Mouse (Mus musculus): Measurements from ENCODE around the gene Tor2a.

The Tor2a gene

DNA sequence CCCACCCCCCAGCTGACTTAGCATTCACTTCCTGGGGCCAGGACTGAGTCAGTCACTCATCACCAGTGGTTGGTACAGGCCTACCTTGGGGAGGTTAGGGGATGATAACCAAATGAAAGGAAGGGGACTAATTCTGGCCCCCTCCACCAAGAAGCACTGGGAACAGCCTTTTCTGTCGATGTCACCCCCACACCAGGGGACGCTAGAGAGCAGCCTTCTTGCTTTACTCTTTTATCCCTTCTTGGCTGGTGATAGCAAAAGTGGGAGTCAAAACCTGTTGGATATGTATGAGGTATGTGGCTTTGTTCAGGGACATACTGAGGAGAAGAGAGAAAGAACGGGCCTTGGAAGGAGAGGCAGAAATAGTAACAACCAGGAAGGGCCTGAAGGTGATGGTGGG, 6.3 kb downstream of the Tor2a start:
- no peak for DNase-seq (ENCODE audit: low spot score)

DNA sequence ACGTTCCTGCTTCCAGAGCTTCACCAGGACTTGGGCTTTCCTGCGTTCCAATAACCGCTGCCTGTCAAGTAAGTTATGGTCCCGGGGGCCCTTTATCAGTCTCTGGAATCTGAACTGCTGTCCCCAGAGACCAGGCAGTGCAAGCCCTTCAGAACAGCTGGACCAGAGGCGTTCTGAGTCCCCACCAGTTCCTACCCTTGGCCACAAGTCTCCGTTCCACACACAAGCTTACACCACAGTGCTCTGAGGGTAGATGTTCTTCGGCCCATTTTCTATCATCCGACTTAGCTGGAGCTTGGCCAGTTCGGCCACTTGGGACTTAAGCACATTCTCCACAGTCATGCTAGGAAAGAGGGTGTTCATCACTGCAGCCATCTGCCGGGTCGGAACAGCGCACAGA, 10.2 kb downstream of the Tor2a start:
- no peak for DNase-seq (ENCODE audit: low spot score)

DNA sequence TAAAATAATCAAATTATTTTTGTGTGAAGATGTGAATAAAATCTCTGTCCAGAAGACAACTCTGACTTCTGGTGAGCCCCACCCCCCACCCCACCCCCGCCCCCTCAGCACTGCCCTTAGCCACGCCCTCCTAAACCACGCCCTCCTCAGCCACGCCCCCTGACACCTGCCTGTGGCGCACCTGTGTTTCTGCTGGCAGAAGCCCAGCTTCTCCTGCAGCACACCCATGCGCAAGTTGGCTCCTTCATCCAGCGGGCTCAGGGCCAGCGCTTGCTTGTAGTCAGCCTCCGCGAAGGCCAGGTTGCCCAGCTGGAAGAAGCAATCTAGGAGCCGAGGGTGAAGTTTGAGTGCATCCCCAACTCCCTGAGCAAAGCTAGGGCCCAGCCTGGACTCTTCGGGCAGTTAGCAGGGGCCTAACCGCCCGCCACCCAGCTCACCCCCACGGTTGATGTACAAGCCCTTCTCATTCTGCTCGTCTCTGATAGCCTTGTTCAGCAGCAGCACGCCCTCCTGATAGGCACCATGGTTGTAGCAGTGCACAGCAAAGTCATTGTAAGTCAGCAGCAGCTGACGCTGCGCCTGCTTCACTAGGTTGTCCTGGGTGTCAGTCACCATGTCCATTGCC, 11.7 kb downstream of the Tor2a start:
- no peak for DNase-seq (ENCODE audit: low spot score)

DNA sequence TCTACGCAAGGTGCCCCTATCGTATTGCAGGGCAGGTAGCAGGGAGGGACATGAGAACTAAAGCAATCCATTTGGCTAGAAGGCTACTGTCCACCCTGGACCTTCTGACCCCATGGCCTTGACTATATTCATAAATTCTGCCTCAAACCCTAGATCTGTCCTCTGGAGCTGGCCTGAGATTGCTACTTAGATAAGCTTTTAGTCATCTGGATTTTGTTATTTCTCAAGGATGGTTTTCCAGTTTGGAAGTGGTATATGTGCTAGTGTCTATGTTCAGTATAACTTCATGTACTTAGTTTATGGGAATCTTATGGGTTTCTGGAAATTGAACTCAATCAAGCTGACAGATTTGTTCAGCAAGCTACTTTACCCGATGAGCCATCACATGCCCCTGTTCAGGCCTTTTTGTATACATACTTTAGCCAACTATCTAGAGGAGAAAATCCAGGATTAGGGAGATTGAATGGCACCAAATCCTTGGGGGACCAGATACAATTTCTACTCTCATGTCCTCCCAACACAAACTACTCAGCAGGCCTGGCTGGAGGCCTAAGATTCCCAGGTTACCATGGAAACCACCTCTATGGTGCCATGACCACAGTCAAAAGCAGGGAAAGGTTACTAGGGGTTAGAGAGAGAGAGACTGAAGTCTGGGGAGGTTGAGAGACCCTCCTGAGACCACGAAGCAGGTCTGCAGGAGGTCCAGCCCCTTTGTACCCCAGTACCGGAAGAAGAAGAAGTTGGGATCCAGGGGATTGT, 12.5 kb downstream of the Tor2a start:
- no peak for DNase-seq (ENCODE audit: low spot score)

DNA sequence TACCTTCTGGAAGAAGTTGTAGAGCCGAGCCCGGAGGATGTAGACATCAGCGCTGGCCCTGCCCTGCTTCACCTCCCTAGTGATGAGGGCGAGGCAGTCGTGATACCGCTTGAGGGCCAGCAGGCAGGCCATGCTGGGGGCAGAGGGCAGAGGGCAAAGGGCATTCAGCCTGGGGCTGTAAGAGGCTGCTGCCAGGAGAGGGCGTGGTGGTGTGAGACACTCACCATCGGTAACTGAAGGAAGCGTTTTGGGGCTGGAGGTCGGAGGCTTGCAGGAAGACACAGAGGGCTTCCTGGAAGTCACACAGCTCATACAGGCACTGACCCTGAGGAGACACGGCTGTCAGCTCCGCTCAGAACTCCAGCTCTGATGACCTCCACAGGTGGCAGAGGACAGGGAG, 14.9 kb downstream of the Tor2a start:
- no peak for DNase-seq (ENCODE audit: low spot score)

DNA sequence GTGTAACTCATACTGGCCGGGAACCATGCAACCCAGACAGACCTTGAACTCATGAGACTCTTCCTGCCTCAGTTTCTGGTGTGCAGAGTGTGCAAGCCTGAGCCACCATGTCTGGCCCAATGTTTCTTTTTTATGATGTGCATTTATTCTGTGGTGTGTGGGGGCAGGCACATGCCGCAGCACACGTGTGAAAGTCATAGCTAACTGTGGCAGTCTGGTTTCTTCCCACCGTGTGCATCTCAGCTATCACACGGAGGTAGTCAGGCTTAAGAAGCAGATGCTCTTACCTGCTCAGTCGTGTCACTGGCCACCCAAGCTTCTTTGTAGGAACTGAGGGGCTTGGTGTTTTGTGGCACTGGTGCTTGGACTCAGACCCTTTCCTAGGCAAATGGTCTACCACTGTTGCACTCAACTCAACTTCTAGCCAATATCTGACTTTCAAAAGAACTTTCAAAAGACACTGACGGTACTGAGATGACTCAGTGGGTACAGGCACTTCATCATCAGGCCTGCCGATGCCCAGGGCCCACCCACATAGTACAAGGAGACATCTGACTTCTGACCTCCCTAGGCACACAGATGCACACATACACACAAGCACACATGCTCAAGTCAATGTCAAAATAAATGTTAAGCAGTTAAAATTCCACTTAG, 15.7 kb downstream of the Tor2a start:
- DNase-seq (ENCODE audit: low spot score): no peak

DNA sequence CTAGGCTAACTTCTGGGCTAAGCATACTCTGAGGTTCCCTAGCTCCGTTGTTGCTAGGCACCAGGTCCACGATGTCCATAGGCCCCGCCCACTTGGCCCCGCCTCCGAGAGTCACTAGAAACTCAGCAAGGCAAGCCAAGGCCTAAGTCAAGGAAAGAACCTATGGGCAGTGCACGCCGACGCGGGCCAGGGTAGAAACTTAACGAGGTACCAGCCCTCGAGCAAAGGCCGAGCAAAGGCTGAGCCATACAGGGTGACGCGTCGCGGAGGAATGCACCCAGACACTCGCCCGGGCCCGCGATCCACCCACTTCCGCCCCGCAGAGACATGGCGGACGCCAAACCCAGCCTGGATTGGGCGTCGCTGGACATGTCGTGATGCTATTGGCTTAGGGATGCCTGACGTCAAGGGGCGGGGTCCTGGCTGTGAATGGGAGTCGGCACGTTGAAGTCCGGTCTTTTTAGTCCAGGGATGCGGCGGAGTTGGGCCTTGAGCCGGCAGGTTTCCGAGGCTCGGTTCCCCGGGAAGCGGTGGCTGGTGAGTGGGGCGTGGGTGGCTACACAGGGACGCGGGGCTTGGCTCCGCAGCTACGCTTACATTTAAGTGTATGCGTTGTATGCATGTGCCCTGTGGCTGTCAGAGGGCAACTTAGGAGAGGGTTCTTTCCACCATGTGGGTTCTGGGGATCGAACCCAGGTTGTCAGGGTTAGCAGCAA, 18.5 kb downstream of the Tor2a start, which contains the start of the genes Ttc16 and Ptrh1:
TSS of gene Ttc16 (minus strand) at position 275 of the 716 bp plus-strand sequence.
TSS of gene Ptrh1 (plus strand) at position 428 of the 716 bp plus-strand sequence.
- peak; percentile 96 for DNase-seq (ENCODE audit: low spot score)

DNA sequence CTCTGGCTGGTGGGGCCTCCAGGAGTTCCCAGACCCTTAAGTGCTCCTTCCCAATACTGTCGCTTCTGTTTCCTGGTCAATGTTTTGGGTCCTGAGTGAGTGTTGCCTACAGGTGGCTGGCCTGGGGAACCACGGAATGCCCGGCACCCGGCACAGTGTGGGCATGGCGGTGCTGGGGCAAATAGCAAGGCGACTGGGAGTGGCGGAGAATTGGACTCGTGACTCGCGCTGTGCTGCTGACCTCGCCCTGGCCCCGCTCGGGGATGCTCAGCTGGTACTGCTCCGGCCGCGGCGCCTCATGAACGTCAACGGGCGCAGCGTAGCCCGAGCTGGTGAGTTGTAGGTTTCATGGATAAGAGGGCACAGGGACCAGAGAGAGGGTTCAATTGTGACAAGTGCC, 19.2 kb downstream of the Tor2a start:
- no peak for DNase-seq (ENCODE audit: low spot score)

DNA sequence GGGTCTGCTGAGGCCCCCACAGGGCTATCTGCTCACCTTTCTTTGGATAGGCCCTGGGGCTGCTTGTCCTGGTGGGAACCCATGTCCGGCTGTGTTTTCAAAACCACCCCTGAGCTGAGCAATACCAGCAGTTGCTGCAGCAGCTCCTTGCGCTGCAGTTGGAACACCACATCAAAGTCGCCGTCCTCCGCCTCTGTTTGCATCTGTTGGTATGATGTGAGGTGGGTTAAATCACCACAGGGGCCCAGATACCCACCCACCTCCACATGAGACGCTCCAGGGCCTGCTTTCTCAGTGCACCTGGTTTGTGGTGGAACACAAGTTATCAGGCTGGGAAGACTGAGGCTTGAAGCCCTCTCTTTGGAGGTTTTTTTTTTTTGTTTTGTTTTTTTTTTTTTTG, 21.0 kb downstream of the Tor2a start:
- no peak for DNase-seq (ENCODE audit: low spot score)

DNA sequence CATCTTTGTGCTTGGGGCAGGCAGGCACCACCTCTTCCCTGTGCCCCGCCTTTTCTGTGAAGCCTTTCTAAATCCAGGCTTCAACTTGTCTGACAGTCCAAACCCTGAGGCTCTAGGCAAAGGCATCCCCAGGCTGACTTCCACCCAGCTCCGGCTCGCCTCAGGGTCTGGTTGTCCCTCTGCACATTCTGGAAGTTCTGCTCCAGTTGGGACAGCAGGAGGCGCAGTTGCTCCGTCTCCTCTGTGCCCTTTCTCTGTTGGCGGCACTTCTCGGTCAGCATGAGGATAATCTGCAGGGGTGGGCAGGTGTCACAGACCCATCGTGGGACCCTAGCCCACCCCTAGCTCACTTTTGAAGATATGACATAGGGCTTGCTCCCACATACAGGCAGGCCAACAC, 22.1 kb downstream of the Tor2a start:
- DNase-seq (ENCODE audit: low spot score): peak; percentile 16

DNA sequence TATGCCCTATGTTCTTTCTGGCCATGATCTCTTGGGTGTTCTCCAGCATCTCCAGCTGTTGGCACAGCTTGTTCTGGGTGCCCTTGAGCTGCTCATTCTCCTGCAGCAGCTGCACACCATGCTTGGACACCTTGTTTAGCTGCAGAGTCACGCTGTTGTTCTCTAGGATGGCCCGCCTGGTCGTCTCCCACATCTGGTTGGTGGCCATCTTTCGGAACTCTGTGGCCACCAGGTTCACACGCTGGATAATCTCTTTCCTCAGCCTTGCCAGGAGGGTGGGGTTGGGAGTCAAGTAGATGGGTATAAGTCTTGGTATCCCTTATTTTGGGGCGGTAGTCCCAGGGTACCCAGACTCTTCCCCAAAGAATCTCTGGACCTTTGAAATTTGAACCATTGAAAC, 22.7 kb downstream of the Tor2a start:
- no peak for DNase-seq (ENCODE audit: low spot score)

DNA sequence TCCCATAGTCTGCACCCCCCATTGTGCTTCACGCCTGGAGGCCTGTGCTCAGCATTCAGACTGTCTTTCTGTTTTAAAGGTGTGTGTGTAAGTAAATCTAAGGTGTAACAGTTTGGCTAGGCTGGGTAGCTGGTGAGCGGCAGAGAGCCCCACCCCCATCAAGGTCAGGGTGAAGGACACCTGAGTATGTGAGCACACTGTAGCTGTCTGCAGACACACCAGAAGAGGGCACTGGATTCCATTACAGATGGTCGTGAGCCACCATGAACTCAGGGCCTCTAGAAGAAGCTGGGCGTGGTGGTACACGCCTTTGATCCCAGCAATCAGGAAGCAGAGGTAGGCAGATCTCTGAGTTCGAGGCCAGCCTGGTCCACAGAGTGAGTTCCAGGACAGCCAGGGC, 24.7 kb downstream of the Tor2a start:
- no peak for DNase-seq (ENCODE audit: low spot score)

DNA sequence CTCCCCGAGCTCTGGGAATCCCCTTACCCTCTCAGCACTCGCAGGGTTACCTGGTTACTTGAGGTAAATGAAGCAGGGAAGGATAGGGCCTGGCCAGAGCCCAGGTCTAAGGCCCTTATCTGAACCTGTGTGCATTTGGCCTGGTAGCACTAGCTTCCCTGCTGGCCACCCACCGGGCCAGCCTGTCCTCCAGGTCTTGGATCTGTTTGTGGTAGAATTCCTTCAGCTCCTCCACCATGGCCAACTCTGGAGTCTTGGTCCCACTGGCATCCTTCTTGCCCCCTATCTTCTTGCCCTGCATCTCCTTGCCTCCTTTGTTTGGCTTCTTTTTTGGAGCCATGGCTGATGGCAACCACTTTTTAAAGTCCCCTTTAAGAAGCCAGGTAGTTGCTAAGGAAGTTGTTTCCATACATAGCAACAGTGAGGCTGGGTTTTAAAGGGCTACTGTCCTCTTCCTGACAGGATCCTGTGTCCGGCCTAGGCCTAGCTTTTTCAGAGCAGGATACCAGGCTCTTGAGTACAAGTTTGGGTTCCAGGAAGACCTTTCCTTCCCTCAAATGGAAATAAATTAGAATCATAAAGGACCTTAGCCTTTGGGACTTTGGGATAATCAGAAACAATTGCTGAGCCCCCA, 27.1 kb downstream of the Tor2a start, which contains the start of gene Cfap157:
TSS of gene Cfap157 (minus strand) at position 381 of the 634 bp plus-strand sequence.
- DNase-seq (ENCODE audit: low spot score): no peak

DNA sequence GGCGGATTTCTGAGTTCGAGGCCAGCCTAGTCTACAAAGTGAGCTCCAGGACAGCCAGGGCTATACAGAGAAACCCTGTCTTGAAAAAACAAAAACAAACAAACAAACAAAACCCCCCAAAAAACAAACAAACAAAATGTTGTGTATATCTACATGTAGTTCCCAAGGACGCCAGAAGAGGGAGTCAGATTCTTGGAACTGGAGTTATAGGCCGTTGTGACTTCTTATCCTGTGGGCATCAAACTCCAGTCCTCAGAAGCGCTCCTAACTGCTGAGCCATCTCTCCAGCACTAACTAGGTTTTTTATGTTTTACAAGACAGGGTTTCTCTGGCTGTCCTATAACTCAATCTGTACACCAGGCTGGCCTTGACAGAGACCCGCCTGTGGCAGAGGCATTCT, 30.1 kb downstream of the Tor2a start:
- peak; percentile 40 for DNase-seq (ENCODE audit: low spot score)

DNA sequence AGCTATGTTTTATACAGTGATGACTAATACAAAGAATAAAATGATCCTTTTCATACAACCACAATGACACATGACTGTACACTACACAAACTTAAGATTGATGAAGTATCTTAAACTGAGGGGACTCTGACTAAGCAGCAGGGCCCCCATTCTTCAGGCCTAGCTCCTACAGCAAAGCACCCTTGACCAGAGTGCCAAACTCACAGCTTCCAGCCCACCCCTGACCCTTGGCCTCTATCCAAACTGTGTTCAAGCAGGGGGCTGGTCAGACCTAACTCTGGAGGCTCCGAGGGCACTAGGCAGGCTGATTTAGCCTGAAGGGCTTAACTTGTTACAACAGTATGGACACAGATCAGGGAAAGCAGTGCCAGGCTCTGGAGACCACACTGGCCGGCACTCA, 31.5 kb downstream of the Tor2a start:
- no peak for DNase-seq (ENCODE audit: low spot score)

DNA sequence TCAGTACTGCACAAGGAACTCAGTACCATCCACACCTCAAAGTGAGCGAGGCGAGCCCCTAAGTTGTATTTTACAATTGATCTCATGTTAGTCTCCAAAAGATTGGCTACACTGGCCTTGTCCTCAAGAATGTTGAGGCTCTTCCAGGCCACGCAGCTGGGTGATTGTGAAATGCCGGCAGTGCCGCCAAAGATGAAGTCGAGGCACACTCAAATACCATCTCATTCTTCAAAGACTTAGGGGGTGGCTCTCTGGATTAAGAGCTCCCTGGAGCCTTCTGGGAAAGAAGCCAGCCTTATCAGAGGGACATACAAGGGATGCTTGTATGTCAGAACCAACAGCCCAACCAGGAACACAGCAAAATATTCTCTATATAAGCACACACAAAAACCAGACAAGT, 34.3 kb downstream of the Tor2a start:
- no peak for DNase-seq (ENCODE audit: low spot score)

DNA sequence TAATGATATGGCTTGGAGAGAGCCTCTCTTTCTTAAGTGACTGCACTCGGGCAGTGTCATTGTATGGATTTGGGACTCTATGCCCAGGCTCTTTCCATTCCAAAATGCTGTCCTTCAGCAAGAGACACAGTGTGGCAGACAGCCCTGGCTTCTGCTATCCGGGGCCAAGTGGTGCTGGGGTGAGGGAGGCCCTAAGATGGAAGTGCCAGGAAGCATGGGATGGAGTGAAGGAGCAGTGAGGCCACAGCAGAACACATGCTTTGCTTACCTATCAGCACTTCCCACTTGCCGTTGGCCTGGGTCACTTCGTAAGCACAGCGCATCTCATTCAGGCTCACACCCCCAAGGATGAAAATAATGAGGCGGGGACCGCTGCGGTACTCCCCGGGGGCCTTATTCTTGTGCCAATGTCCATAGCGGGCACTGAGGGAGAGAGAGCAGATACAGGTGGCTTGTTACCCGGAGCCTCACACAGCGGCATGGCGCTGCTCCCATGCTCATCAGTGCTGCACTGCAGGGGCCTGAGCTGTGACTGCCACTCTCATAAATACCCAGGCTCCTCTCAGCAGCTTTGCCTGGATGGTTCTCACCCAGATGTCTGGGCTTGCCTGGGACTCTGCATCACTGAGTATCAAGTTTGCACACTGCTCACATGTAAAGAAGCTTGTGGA, 38.8 kb downstream of the Tor2a start:
- no peak for DNase-seq (ENCODE audit: low spot score)

DNA sequence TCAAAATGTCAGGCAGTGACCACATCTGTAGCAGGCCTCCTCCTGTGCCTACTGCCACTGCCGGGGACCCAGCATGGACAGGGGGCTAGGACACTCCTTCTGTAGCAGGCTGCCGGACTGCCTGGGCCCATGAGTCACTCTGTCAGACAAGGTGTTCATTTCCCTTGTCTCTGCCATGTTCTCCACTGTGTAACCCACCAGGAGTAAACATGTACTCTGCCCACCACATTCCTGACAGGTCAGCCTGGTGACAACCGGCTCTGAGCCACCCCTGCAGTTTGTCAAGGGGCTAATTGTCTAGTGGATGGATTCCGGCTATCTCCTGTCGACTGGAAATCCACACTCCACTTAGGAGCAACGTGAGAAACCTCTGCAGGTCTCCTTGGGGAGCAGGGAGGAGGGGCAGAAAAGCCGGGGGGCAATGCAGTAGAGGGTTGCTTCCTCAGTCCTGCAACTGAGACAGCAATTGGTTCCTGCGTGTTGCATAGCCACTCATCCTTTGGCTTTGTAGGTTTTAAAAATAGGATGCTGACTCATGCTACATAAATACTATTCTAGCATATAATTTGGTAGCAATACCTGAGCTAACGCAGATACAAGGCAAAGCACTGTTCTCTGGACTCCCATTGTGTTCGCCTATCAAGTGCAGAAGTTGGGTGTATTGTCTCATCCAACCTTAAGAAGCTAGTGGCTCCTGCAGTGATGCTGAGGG, 41.4 kb downstream of the Tor2a start:
- DNase-seq (ENCODE audit: low spot score): no peak

DNA sequence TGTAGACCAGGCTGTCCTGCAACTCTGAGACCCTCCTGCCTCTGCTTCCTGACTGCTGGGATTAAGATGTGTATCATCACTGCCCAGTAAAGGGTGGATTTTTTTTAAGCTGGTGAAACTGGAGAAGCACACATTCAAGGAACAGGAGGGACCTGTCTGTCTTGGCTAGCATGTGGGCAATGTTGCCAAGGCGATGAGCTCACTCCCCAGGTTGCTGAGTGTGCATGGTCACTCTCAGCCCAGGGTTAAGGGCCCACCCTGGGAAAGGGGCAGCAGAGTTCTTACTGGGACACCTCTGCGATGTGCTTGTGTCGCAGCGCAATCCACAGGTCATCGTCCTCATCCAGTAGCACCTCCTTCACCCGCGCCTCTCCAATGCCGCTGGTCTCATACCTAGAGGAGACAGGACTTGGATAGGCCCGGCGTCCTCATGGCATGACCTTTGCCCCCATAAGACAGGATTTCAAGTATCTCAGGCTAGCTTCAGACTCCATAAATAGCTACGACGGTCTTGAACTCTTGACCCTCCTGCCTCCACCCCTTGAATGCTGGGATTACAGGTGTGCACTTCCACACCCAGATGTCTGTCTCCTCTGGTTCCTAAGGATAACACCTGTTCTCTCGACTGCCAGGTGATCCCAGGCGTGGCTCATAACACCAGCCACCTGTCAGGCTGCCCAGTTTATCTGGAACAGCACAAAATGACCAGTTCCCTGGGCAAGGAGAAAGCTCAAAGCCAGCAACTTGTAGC, 52.0 kb downstream of the Tor2a start:
- no peak for DNase-seq (ENCODE audit: low spot score)
